Mouse (Mus musculus) monocyte, adult 5-6 weeks (primary cell): ENCODE data around the gene Pgam1. TPM values are rescaled to one million over a fixed set of nuclear protein-coding genes. Genes with fewer than 3 reads are reported as not detected.

Experiments used
- total RNA-seq: library from RNA; stranded (forward); fragments of 200-1000, 200-491, 200-594 nt; gene quantifications from 3 replicates; pipeline ENCODE4 v1.2.3, GENCODE M21; 2017

Gene Pgam1
- total RNA-seq, 1 experiment from 2014 or later = 120 TPM

Other genes with a start within 250 kb of the Pgam1 start
- not detected in 3 replicates for gene Slit1, start 168.3 kb upstream of the Pgam1 start, total RNA-seq
- 1.1 to 2.3 TPM (median 1.9 TPM) in 3 replicates for gene Arhgap19, start 109.9 kb upstream of the Pgam1 start, total RNA-seq
- gene Frat1, start 82.0 kb upstream of the Pgam1 start, total RNA-seq = 21.9 to 24.9 TPM (median 22.4 TPM) in 3 replicates
- gene Frat2, start 63.8 kb upstream of the Pgam1 start, total RNA-seq = 14.4 to 39.3 TPM (median 21.5 TPM) in 3 replicates
- gene Rrp12, start 15.8 kb upstream of the Pgam1 start, total RNA-seq = 5.1 to 7.7 TPM (median 7.6 TPM) in 3 replicates
- 28.8 to 32.4 TPM (median 31.4 TPM) in 3 replicates for gene Exosc1, start 21.5 kb downstream of the Pgam1 start, total RNA-seq
- 15.5 to 26.4 TPM (median 23.1 TPM) in 3 replicates for gene Zdhhc16, start 21.6 kb downstream of the Pgam1 start, total RNA-seq
- 18.6 to 55.2 TPM (median 41.6 TPM) in 3 replicates for gene Mms19, start 69.2 kb downstream of the Pgam1 start, total RNA-seq
- 8.2 to 10.9 TPM (median 10.0 TPM) in 3 replicates for gene Ubtd1, start 69.8 kb downstream of the Pgam1 start, total RNA-seq
- gene Ankrd2, start 124.1 kb downstream of the Pgam1 start, total RNA-seq = not detected in 3 replicates
- not detected in 3 replicates for gene Hoga1, start 133.7 kb downstream of the Pgam1 start, total RNA-seq
- 0.43 to 0.67 TPM in 2 of 3 replicates, not detected in the other for gene 4933411K16Rik, start 140.3 kb downstream of the Pgam1 start, total RNA-seq
- gene Morn4, start 174.4 kb downstream of the Pgam1 start, total RNA-seq = not detected in 3 replicates
- 12.4 to 19.9 TPM (median 16.8 TPM) in 3 replicates for gene Pi4k2a, start 178.5 kb downstream of the Pgam1 start, total RNA-seq
- gene Avpi1, start 217.1 kb downstream of the Pgam1 start, total RNA-seq = 3.7 to 6.4 TPM (median 4.2 TPM) in 3 replicates
- 4.6 to 15.8 TPM (median 7.2 TPM) in 3 replicates for gene Marveld1, start 235.5 kb downstream of the Pgam1 start, total RNA-seq